Mouse (Mus musculus): ENCODE measurements around the gene Serbp1.

The Serbp1 gene

DNA sequence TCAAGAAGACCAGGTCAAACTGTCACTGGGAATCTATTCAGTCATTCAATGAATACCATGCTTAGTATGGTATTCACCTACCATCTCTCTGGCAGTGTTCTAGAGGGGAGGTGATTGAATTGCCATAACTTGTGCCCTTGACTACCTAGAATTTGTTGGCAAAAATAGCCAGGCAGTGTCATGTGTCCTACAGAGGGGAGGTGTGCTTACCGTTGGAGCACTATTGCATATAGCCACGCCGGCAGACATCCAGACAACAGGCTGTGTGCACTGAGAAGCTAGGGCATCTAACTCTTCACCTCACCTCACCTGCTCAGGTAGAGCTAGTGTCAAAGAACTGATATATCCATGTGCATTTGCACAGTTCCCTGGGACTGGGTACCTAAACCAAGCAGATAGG lies 63.3 kb downstream of the Serbp1 start:
- no peak for DNase-seq (ENCODE audit: low spot score in 2 of 2)

DNA sequence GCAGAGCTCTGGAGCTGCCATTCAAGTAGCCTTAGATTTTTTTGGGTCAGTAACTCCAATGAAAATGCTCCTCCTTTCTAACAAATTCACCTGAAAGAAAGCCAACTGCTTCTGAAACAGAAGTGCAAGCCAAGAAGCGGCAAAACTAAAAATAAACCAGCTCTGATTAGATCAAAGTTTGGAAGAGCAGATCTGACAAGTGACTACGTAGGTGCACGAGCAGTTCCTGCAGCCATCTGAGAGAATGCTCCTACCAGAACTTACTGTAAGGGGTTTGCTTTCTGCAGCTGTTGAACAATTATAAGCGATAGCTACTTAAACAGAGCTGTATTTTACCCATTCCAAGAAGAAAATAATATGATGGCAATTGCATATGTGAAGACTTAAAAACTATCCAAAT lies 64.5 kb downstream of the Serbp1 start:
- no peak for DNase-seq (ENCODE audit: low spot score in 2 of 2)

DNA sequence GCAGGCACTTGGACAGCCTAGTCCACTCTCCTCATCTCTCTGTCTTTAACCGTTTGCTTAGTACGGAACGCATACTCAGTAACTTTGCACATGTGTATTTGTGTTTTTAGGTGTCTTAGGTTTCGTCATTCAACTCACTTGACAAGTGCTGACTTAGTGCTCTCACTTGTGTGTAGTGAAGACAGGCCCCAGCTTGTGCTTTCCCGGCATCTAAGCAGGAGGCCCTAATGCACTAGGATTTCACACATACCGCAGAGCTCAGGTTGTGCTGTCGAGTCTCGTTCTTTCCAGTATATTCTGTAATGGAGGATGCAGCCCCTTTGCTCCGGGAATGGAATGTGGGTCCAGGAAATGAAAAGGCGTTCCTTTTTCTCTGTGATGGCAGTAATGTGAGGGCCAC lies 65.2 kb downstream of the Serbp1 start:
- DNase-seq (ENCODE audit: low spot score in 2 of 2), result no peak

DNA sequence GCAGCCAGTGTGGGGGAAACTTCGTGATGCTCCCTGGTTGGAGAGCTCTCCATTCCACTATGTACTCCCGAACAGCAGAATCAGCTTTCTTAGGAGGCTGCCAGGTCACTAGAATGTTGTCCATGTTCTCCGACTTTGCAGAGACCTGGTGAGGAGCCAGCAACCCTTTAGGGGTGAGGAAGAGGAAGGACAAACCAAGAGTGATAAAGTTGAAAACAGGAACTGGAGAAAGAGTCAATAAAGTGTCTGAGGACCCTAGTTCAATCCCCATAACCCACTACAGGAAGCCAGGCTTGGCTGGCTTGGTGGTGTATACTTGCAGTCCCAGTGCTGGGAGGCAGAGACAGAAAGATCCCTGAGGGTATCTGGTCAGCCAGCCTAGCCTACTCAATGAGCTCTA lies 71.0 kb downstream of the Serbp1 start:
- DNase-seq (ENCODE audit: low spot score in 2 of 2), result no peak

DNA sequence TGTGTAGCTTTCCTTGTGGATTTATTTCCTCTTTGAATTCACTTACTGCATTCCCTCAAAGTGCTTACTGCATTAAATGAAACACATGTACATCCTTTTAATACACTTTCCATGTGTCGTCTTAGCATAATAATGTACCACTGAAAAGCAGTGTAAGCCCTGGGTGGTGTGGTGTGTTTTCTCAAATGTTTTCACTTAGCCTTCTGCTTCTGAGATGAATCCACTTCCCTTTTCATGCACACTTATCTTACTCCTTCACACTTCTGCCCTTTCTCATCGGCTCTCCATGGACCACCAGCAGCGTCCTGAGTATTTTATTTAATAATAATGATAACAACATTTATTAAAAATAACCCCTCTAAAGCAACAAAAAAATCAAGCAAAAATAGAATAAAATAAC lies 71.8 kb downstream of the Serbp1 start:
- no peak for DNase-seq (ENCODE audit: low spot score in 2 of 2)

DNA sequence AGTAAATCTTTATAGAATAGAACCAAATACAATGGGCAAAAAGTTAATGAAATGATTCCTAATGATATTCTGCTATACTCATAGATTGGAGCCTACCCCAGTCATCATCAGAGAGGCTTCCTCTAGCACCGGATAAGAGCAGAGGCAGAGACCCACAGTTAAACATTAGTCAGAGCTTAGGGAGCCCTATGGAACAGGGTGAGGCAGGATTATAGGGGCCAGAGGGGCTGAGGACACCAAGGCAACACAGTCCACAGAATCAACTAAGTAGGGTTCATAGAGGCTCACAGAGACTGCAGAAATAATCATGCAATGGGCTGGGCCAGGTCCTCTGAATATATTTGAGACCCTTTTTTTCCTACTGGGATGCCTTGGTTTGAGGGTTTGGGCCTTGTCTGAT lies 76.7 kb downstream of the Serbp1 start:
- no peak for DNase-seq (ENCODE audit: low spot score in 2 of 2)

DNA sequence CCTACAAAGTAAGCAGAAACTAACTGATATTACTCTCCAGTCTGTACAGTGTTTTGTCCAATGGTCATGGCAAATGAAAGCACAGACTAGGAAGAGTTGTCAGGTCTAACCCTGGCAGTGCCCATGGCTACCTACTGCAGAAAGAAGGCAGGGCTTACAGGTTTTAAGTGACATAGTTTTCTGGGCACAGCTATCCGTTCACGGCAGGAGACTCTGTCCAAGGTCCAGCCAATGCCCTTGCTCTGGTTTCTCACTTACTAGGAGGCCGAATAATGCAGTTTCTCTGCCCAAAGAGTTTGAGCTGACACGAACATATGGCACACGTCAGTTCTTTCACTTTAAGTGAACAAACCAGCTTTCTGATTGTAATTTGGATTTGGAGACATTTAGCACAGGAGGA lies 79.1 kb downstream of the Serbp1 start:
- DNase-seq (ENCODE audit: low spot score in 2 of 2), result no peak

DNA sequence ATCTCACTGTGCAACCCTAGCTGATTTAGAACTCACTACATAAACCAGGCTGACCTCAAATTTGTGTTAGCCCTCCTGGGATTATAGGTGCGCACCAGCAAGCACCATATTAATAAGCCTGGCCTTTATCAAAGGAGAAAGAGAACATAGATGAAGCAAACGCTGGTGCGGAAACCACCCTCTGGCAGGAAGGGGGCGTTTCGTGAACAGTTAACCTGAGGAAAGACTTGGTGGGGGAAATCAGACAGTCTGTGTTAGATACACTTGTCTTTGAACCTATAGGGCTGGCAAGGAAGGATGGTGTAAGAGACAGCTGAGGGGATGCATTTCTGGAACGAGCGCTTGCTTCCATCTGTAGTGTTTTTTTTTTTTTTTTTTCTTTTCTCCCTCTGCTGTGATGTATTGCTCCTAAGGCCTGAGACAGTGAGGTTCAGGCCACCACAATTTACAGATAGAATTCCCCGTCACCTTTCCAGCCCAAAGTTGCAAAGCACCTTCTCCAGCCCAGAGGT lies 79.9 kb downstream of the Serbp1 start:
- DNase-seq (ENCODE audit: low spot score in 2 of 2), result no peak

DNA sequence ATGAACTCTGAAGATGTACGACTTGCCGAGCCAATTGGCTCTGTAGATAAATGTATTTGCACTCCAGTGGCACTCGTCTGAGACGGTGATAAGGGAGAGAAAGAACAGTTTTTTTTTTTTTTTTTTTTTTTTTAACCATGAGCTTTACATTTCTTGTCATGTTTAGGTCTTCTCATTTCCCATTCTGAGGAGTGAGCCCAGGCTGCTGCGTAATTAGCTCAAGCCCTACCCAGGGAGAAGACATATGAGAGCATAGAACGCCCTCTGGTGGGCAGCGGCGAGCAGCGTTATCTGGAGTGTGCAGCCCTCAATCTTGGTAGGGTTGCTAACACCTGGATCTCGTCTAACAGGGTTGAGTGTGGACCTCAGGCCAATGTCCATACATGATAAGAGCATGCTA lies 80.5 kb downstream of the Serbp1 start:
- DNase-seq (ENCODE audit: low spot score in 2 of 2), result peak; percentile 36 to 76

DNA sequence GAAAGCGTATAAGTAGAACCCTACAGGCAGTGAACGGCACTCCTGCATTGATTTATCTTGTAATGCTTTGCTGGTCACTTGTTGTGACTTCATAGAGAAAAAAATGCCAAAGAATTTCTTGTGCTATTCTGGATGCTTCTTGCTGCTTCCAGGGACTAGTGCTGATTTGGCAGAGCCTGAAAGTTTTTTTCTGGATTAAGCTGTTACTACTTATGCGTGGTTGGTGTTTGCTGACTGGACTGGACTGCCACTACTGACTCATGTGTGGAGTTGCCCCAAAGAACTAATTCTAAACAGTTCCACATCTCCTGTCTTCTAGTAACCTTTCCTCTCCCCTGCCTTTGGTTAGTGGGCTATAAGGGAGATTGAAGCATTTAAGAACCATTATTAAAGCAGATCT lies 85.8 kb downstream of the Serbp1 start:
- DNase-seq (ENCODE audit: low spot score in 2 of 2), result no peak

DNA sequence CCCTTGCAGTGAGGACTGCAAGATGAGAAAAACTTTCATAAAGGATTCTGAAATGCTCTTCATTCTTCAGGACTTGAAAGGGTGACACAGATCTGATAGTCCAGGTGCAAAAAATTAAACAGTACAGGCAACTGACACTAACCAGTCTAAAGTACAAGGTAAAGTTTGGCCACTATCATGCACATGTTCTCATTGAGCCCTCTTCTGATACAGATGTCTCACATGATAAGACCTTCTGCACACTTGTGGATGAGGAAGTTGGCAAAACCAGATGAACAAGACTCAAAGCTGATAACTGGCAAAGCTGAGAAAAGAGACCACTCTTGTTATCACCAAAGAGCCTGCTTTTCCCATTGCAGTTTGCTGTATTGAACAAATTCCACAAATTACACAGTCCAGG lies 100.0 kb downstream of the Serbp1 start:
- no peak for DNase-seq (ENCODE audit: low spot score in 2 of 2)

DNA sequence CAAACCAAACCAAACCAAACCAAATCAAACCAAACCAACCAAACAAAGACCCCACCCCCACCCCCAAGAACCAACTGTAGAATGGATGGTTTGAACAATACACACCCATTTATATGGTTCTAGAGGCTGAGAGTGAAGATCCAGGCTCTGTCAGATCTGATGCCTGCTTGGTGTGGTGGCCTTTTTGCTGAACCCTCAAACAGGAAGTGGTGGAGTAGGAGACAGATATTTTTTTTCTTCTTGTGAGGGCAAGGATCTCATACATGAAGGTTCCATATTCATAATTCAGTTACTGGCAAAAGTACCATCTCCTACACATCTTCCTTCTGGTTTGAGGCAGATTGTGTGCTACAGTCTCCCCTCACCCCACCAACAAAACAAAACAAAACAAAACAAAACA lies 101.5 kb downstream of the Serbp1 start:
- no peak for DNase-seq (ENCODE audit: low spot score in 2 of 2)

Measured in spleen, postnatal 10 days (tissue).